Mouse (Mus musculus) limb, embryonic 14.5 days (tissue): ENCODE results near the gene Crtc1. TPM values are rescaled to one million over a fixed set of nuclear protein-coding genes. Genes with fewer than 3 reads are reported as not detected.

Experiments used
- ATAC-seq: fragments of 200-750 bp; cut with Nextera tagmentation; 2 replicates; pipeline ENCODE4 v1.8.0; 2017; ENCODE audit warnings: low read depth, moderate number of reproducible peaks, moderate TSS enrichment; ENCODE audit not compliant: low FRiP score
- DNase-seq: peaks from one replicate; pipeline ENCODE4 v3.0.0-alpha.2; 2015; ENCODE audit warnings: low spot score
- H3K27ac ChIP-seq: fragments of 300-500 bp; sonication (generic); replicated peaks from 2 replicates; pipeline ENCODE4 v1.5.1; 2014; ENCODE audit warnings: low read depth, mild to moderate bottlenecking, low read length, moderate library complexity, mixed read lengths
- H3K27me3 ChIP-seq: fragments of 300-500 bp; sonication (generic); 2 replicates; pipeline ENCODE4 v1.6.1; 2014; ENCODE audit warnings: low read length, mixed read lengths; ENCODE audit not compliant: control insufficient read depth, insufficient read depth
- H3K36me3 ChIP-seq: fragments of 300-500 bp; sonication (generic); 2 replicates; pipeline ENCODE4 v1.6.1; 2014; ENCODE audit warnings: mild to moderate bottlenecking, low read length, moderate library complexity, mixed read lengths; ENCODE audit not compliant: control insufficient read depth, insufficient read depth
- H3K4me1 ChIP-seq: fragments of 300-500 bp; sonication (generic); 2 replicates; pipeline ENCODE4 v1.6.1; 2014; ENCODE audit warnings: antibody characterized with exemption, low read length, mixed read lengths; ENCODE audit not compliant: control insufficient read depth, insufficient read depth
- H3K4me2 ChIP-seq: fragments of 300-500 bp; sonication (generic); replicated peaks from 2 replicates; pipeline ENCODE4 v1.6.1; 2014; ENCODE audit warnings: low read depth, mild to moderate bottlenecking, low read length, moderate library complexity; ENCODE audit not compliant: severe bottlenecking
- H3K4me3 ChIP-seq: fragments of 300-500 bp; sonication (generic); replicated peaks from 2 replicates; pipeline ENCODE4 v1.5.1; 2014; ENCODE audit warnings: low read length
- H3K9ac ChIP-seq: fragments of 300-500 bp; sonication (generic); 2 replicates; pipeline ENCODE4 v1.6.1; 2014; ENCODE audit warnings: mild to moderate bottlenecking, low read depth, low read length, moderate library complexity; ENCODE audit not compliant: severe bottlenecking
- H3K9me3 ChIP-seq: fragments of 300-500 bp; sonication (generic); 2 replicates; pipeline ENCODE4 v1.6.1; 2016; ENCODE audit warnings: low read length; ENCODE audit not compliant: control insufficient read depth
- POLR2A ChIP-seq: fragments of 200-500 bp; IDR thresholded peaks from 2 replicates; pipeline ENCODE4 v1.8.0; 2012; ENCODE audit warnings: inconsistent platforms, mild to moderate bottlenecking, moderate library complexity, borderline replicate concordance; ENCODE audit not compliant: insufficient read depth, insufficient read length; ENCODE audit errors: extremely low read depth
- WGBS: fragments of 180-500 bp; shearing (Covaris S2); extraction: QIAGEN DNeasy Blood & Tissue Kit; methylation state at CpG from one replicate; pipeline ENCODE4 v1.1.7; 2014; 5-methylcytosine and 5-hydroxymethylcytosine counted together
- polyA plus RNA-seq, 2 experiments: library from polyadenylated mRNA; depleted of rRNA in 1 of 2; stranded (reverse) in 1 of 2; unstranded in 1 of 2; fragments of >200 nt; fragmentation: Nextera tagmentation in 1 of 2; extraction: Ambion mirVana in 1 of 2; gene quantifications; 2 replicates each; pipeline versions ENCODE4 v1.2.1 to v1.2.3; 2012 to 2014

The Crtc1 gene
- polyA plus RNA-seq (2012; rRNA removed) = 37.8 and 58.5 TPM in 2 replicates
- 26.3 and 31.1 TPM in 2 replicates for polyA plus RNA-seq (2014; fragmentation: Nextera tagmentation; extraction: Ambion mirVana)

GRCm38 (mm10) chr8:70439055-70439847 lies at the start of gene Crtc1:
TSS of gene Crtc1 (minus strand) at chr8:70439579.
- under 1% methylated on average over 60 of the region's 70 CpGs for WGBS

GRCm38 (mm10) chr8:70488931-70489470 lies 49.6 kb upstream of the Crtc1 start:
- TF ChIP-seq POLR2A = no peak
- H3K27me3 ChIP-seq = peaks cover 58% of the 10 kb centered on the region
- no peaks in the 10 kb centered on the region for H3K36me3 ChIP-seq
- DNase-seq (no peak), ATAC-seq (no peak)
- H3K9ac ChIP-seq = peak overlapping the region; percentile 45
- H3K9me3 ChIP-seq = no peaks in the 10 kb centered on the region
- H3K27ac ChIP-seq = no peak overlapping the region
- 5% methylated on average over 14 of the region's 14 CpGs for WGBS
- peak overlapping the region; percentile 68 for H3K4me2 ChIP-seq
- H3K4me1 ChIP-seq = peaks cover 61% of the 10 kb centered on the region
- H3K4me3 ChIP-seq = peak overlapping the region; percentile 32

More at GRCm38 (mm10) chr8:70439055-70439847, at the start of gene Crtc1:
- ATAC-seq = peak; percentile 98
- peak; percentile 93 for DNase-seq
- H3K27ac ChIP-seq = peak within 1 kb of the TSS; percentile 65
- peak within 1 kb of the TSS; percentile 79 for H3K4me2 ChIP-seq
- H3K27me3 ChIP-seq = no peaks in the 10 kb centered on the region
- peak within 1 kb of the TSS; percentile 69 for H3K9ac ChIP-seq
- H3K4me1 ChIP-seq = peaks cover 9% of the 10 kb centered on the region; the same call in 1 of the 2 replicates
- peak; percentile 58; the same call in 1 of the 2 replicates for TF ChIP-seq POLR2A
- H3K4me3 ChIP-seq = peak within 1 kb of the TSS; percentile 63
- no peaks in the 10 kb centered on the region for H3K36me3 ChIP-seq
- H3K9me3 ChIP-seq = no peaks in the 10 kb centered on the region

GRCm38 (mm10) chr8:70487993-70488796 lies 48.8 kb upstream of the Crtc1 start:
- Histone ChIP-seq H3K4me2 (peak overlapping the region; percentile 68), H3K9ac (peak overlapping the region; percentile 36), H3K4me3 (peak overlapping the region; percentile 28), H3K4me1 (peaks cover 53% of the 10 kb centered on the region), H3K36me3 (no peaks in the 10 kb centered on the region), H3K27ac (no peak overlapping the region), H3K9me3 (no peaks in the 10 kb centered on the region), H3K27me3 (peaks cover 50% of the 10 kb centered on the region)
- no peak for TF ChIP-seq POLR2A
- no peak for DNase-seq
- ATAC-seq = no peak
- WGBS = 5% methylated on average over 45 of the region's 55 CpGs

GRCm38 (mm10) chr8:70486941-70487520 lies 47.7 kb upstream of the Crtc1 start, which contains the start of gene Tmem59l:
TSS of gene Tmem59l (minus strand) at chr8:70487358.
- H3K9ac ChIP-seq = peak within 1 kb of the TSS; percentile 43
- peaks cover 47% of the 10 kb centered on the region for H3K4me1 ChIP-seq
- DNase-seq (no peak), ATAC-seq (no peak)
- TF ChIP-seq POLR2A = no peak
- H3K36me3 ChIP-seq = no peaks in the 10 kb centered on the region
- 10% methylated on average over 33 of the region's 33 CpGs for WGBS
- H3K4me2 ChIP-seq = peak within 1 kb of the TSS; percentile 68
- peaks cover 40% of the 10 kb centered on the region for H3K27me3 ChIP-seq
- no peak within 1 kb of the TSS for H3K27ac ChIP-seq
- no peaks in the 10 kb centered on the region for H3K9me3 ChIP-seq
- peak within 1 kb of the TSS; percentile 31 for H3K4me3 ChIP-seq
